Mouse (Mus musculus): ENCODE measurements around the gene Cenpq. TPM values are rescaled to one million over a fixed set of nuclear protein-coding genes. Genes with fewer than 3 reads are reported as not detected.
A peak's percentile ranks its signal among the peaks of the same experiment; 100 is the strongest.

Gene Cenpq
- 33.8 and 47.9 TPM in 2 replicates for polyA plus RNA-seq (2014; fragmentation: Nextera tagmentation; extraction: Ambion mirVana)

DNA sequence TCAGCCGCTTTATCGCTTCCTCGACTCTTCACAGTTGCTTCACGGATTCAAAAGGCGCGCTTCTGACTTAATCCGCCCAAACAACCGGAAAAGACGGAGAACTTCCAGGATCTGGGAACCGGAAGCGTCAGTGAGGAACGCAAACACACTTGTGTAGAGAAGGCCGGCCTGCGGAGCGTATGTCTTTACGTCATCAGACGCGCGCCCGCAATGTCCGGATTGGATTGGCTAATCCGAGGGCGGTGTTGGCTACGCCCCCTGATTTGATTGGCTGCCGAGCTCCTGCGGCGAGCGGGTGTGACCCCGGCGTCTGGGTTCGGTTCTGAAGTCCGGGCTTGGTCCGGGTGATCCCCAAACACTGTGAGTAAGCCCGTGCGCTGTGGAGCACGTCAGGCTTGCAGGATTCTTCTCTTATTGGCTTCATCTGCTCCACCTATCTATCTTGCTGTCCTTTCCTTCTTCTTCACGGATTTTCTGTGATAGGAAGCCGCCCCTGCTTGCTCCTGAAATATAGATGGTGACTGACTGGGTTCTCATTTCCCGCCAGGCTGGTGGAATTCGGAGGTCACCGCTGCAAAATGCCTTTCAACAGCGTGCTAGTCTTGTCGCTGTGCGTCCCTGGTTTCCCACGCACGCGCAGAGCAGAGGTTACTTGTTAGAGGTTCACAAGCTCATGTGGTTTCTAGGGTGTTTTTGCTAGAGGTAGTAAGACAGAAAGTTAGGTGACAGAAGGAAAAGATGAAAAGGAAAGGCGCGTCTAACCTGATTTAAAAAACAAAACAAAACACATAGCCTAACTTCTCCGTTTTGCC lies at the start of gene Cenpq, which contains the start of gene Mut:
Gene Cenpq (minus strand): TSS at position 628 of the 812 bp plus-strand sequence.
Gene Mut (plus strand): TSS at position 266 of the 812 bp plus-strand sequence.
- ATAC-seq (ENCODE audit: low FRiP score, low TSS enrichment) = peak; percentile 100
- no peaks in the 10 kb centered on the region for H3K27me3 ChIP-seq (ENCODE audit: control insufficient read depth, insufficient read depth, low read length)
- peak within 1 kb of the TSS; percentile 94 for H3K27ac ChIP-seq (ENCODE audit: low read depth, low read length)
- WGBS = under 1% methylated on average over 50 of the region's 50 CpGs
- peaks cover 3% of the 10 kb centered on the region; the same call in 1 of the 2 replicates for H3K4me1 ChIP-seq (ENCODE audit: control insufficient read depth, insufficient read depth, low read length)
- no peaks in the 10 kb centered on the region for H3K9me3 ChIP-seq (ENCODE audit: control insufficient read depth, low read length)
- H3K4me3 ChIP-seq (ENCODE audit: low read length) = peak within 1 kb of the TSS; percentile 70
- H3K36me3 ChIP-seq (ENCODE audit: control insufficient read depth, insufficient read depth, low read length) = peaks cover 20% of the 10 kb centered on the region; the same call in 1 of the 2 replicates
- peak within 1 kb of the TSS; percentile 74 for H3K9ac ChIP-seq (ENCODE audit: low read depth, low read length)
- peak within 1 kb of the TSS; percentile 64 for H3K4me2 ChIP-seq (replicated peaks; ENCODE audit: low read depth, low read length)

DNA sequence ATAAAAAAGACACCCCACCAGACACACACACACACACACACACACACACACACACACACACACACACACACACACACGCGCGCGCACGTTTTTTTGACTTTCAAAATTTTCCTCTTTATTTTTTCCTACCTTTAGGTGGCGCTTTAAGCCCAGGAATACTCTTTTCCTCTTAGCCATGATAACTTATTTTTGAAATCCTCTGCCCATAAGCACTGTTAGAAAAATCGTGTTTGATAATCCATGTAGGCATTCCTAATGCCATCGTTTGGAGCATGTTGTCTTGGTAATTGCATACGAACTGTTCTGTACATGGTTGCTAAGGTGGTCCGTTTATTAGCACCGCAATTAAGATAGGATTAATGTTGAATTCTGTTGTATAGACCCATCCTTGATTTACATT lies 43.1 kb upstream of the Cenpq start:
- H3K4me3 ChIP-seq (ENCODE audit: low read length) = no peak overlapping the region
- no peak for ATAC-seq (ENCODE audit: low FRiP score, low TSS enrichment)
- H3K27ac ChIP-seq (ENCODE audit: low read depth, low read length) = no peak overlapping the region
- H3K36me3 ChIP-seq (ENCODE audit: control insufficient read depth, insufficient read depth, low read length) = no peaks in the 10 kb centered on the region
- no peaks in the 10 kb centered on the region for H3K9me3 ChIP-seq (ENCODE audit: control insufficient read depth, low read length)
- H3K27me3 ChIP-seq (ENCODE audit: control insufficient read depth, insufficient read depth, low read length) = no peaks in the 10 kb centered on the region
- no peak overlapping the region for H3K4me2 ChIP-seq (replicated peaks; ENCODE audit: low read depth, low read length)
- no peaks in the 10 kb centered on the region for H3K4me1 ChIP-seq (ENCODE audit: control insufficient read depth, insufficient read depth, low read length)
- 66% methylated on average over 11 of the region's 11 CpGs for WGBS
- no peak overlapping the region for H3K9ac ChIP-seq (ENCODE audit: low read depth, low read length)

DNA sequence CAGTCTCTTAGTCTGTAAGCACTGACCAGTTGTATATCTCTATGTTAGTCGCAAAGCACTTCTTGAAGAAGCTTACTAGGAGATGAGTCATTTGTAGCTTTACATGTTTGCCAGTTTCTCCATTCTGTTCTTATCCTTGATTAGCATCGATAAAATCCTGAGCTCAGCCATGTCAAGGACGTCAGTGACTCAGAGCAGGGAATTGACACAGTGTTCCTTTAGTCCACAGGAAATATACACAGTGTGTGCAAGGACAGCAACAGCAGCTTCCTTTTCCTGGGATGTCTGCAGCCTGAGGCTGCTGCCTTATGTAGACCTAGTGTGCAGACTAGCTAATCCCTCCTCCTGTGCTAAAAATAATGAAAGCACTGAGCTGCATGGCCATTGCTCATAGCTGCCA lies 13.7 kb upstream of the Cenpq start:
- peaks cover 33% of the 10 kb centered on the region for H3K36me3 ChIP-seq (ENCODE audit: control insufficient read depth, insufficient read depth, low read length)
- WGBS = 80% methylated on average over 3 of the region's 3 CpGs
- no peak overlapping the region for H3K4me2 ChIP-seq (replicated peaks; ENCODE audit: low read depth, low read length)
- no peak overlapping the region for H3K27ac ChIP-seq (ENCODE audit: low read depth, low read length)
- no peaks in the 10 kb centered on the region for H3K27me3 ChIP-seq (ENCODE audit: control insufficient read depth, insufficient read depth, low read length)
- no peak for ATAC-seq (ENCODE audit: low FRiP score, low TSS enrichment)
- no peak overlapping the region for H3K9ac ChIP-seq (ENCODE audit: low read depth, low read length)
- no peak overlapping the region for H3K4me3 ChIP-seq (ENCODE audit: low read length)
- no peaks in the 10 kb centered on the region for H3K9me3 ChIP-seq (ENCODE audit: control insufficient read depth, low read length)
- H3K4me1 ChIP-seq (ENCODE audit: control insufficient read depth, insufficient read depth, low read length) = no peaks in the 10 kb centered on the region

DNA sequence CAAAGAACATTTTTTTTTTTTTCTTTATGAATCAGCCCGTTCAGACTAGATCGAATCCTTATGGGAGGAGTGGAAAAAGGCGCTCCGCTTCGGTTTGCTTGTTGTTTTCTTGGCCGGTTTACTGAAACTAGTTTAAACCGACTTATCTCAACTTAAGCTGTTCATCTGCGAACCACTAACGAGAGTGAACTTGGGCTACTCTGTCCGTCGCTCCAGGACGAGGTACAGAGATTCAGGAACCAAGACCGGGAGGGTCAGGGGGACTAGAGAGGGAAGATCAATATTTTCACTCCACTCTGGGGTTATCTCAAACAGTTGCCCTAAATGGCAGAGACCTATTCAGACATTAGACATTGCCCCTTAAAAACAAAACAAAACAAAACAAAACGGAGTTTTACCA lies 862 bp downstream of the Cenpq start:
- WGBS = 1% methylated on average over 14 of the region's 14 CpGs
- ATAC-seq (ENCODE audit: low FRiP score, low TSS enrichment) = peak; percentile 47
- H3K36me3 ChIP-seq (ENCODE audit: control insufficient read depth, insufficient read depth, low read length) = peaks cover 24% of the 10 kb centered on the region; the same call in 1 of the 2 replicates

DNA sequence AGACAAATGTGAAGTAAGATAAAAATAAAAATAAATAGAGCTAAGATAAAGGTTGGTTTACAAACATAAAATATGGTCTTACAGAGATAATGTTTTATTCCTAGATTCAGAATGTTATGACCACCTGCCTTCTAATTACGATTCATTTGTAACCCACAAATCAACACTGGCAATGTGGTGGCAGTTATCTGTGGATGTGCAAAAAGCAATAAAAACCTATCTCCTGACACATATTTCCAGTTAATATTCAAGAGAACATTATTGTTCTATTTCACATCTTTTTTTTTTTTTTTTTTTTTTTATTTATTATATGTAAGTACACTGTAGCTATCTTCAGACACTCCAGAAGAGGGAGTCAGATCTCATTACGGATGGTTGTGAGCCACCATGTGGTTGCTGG lies 19.3 kb downstream of the Cenpq start:
- H3K36me3 ChIP-seq (ENCODE audit: control insufficient read depth, insufficient read depth, low read length) = no peaks in the 10 kb centered on the region
- no peak overlapping the region for H3K4me2 ChIP-seq (replicated peaks; ENCODE audit: low read depth, low read length)
- ATAC-seq (ENCODE audit: low FRiP score, low TSS enrichment) = no peak
- H3K4me1 ChIP-seq (ENCODE audit: control insufficient read depth, insufficient read depth, low read length) = no peaks in the 10 kb centered on the region
- WGBS = 97% methylated on average over 1 of the region's 2 CpGs
- H3K9ac ChIP-seq (ENCODE audit: low read depth, low read length) = no peak overlapping the region
- H3K4me3 ChIP-seq (ENCODE audit: low read length) = no peak overlapping the region
- no peaks in the 10 kb centered on the region for H3K9me3 ChIP-seq (ENCODE audit: control insufficient read depth, low read length)
- no peak overlapping the region for H3K27ac ChIP-seq (ENCODE audit: low read depth, low read length)
- no peaks in the 10 kb centered on the region for H3K27me3 ChIP-seq (ENCODE audit: control insufficient read depth, insufficient read depth, low read length)

More for the DNA sequence above, 862 bp downstream of the Cenpq start:
- H3K4me1 ChIP-seq (ENCODE audit: control insufficient read depth, insufficient read depth, low read length) = peaks cover 3% of the 10 kb centered on the region; the same call in 1 of the 2 replicates
- H3K27me3 ChIP-seq (ENCODE audit: control insufficient read depth, insufficient read depth, low read length) = no peaks in the 10 kb centered on the region
- peak overlapping the region; percentile 47 for H3K27ac ChIP-seq (ENCODE audit: low read depth, low read length)
- peak overlapping the region; percentile 70 for H3K4me3 ChIP-seq (ENCODE audit: low read length)
- no peaks in the 10 kb centered on the region for H3K9me3 ChIP-seq (ENCODE audit: control insufficient read depth, low read length)
- H3K4me2 ChIP-seq (replicated peaks; ENCODE audit: low read depth, low read length) = peak overlapping the region; percentile 64
- H3K9ac ChIP-seq (ENCODE audit: low read depth, low read length) = peak overlapping the region; percentile 74

DNA sequence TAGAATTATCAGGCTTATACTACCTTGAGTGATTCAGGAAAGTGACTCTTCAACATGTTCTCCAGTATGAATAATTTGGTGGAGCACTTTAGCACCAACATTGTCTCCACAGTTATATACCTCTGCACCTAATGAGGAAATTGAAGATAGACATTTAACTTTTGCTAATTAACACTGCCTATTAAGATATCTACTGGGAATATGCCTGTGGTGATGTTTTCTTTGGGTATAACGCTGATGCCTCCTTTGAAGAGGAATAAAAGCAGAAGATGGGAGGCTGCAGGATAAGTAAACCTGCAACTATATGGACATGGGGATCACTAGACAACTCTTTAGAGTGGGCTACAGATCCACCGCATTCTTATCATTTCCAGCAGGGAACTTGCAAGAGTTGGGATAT lies 20.6 kb downstream of the Cenpq start, which contains the start of gene Glyatl3:
Gene Glyatl3 (minus strand): TSS at position 101 of the 400 bp plus-strand sequence.
- Histone ChIP-seq H3K27ac (ENCODE audit: low read depth, low read length) (no peak within 1 kb of the TSS), H3K4me1 (ENCODE audit: control insufficient read depth, insufficient read depth, low read length) (no peaks in the 10 kb centered on the region), H3K27me3 (ENCODE audit: control insufficient read depth, insufficient read depth, low read length) (no peaks in the 10 kb centered on the region), H3K4me3 (ENCODE audit: low read length) (no peak within 1 kb of the TSS), H3K36me3 (ENCODE audit: control insufficient read depth, insufficient read depth, low read length) (no peaks in the 10 kb centered on the region), H3K9me3 (ENCODE audit: control insufficient read depth, low read length) (no peaks in the 10 kb centered on the region), H3K4me2 (replicated peaks; ENCODE audit: low read depth, low read length) (no peak within 1 kb of the TSS), H3K9ac (ENCODE audit: low read depth, low read length) (no peak within 1 kb of the TSS)
- ATAC-seq (ENCODE audit: low FRiP score, low TSS enrichment) = no peak
- 93% methylated on average over 2 of the region's 2 CpGs for WGBS

DNA sequence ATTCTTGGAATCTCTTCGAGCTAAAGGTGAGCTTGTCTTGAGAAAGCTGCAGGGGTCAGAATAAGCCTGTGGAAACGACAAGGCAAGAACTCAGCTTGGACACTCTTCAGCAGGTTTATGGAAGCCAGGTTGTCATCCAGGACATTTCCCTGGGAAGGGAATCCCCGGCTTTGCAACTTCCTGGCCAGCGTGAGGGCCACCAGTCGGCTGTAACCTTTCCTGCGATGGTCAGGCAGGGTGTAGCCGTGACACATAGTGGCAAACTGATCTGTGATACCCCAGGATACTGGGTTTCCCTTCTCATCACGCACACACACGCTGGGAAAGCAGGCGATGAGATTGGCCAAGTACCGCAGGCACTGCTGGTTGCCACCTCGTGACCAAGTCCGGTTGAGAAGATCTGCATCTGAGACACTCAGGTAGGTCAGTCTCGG lies 30.1 kb downstream of the Cenpq start:
- no peak overlapping the region; the same call in 1 of the 2 replicates for H3K4me3 ChIP-seq (ENCODE audit: low read length)
- no peak overlapping the region for H3K27ac ChIP-seq (ENCODE audit: low read depth, low read length)
- no peaks in the 10 kb centered on the region for H3K36me3 ChIP-seq (ENCODE audit: control insufficient read depth, insufficient read depth, low read length)
- H3K9me3 ChIP-seq (ENCODE audit: control insufficient read depth, low read length) = no peaks in the 10 kb centered on the region
- peak; percentile 24; the same call in 1 of the 2 replicates for ATAC-seq (ENCODE audit: low FRiP score, low TSS enrichment)
- no peak overlapping the region for H3K9ac ChIP-seq (ENCODE audit: low read depth, low read length)
- H3K27me3 ChIP-seq (ENCODE audit: control insufficient read depth, insufficient read depth, low read length) = no peaks in the 10 kb centered on the region
- 9% methylated on average over 14 of the region's 14 CpGs for WGBS
- H3K4me1 ChIP-seq (ENCODE audit: control insufficient read depth, insufficient read depth, low read length) = no peaks in the 10 kb centered on the region; the same call in 1 of the 2 replicates
- peak overlapping the region; percentile 37 for H3K4me2 ChIP-seq (replicated peaks; ENCODE audit: low read depth, low read length)

DNA sequence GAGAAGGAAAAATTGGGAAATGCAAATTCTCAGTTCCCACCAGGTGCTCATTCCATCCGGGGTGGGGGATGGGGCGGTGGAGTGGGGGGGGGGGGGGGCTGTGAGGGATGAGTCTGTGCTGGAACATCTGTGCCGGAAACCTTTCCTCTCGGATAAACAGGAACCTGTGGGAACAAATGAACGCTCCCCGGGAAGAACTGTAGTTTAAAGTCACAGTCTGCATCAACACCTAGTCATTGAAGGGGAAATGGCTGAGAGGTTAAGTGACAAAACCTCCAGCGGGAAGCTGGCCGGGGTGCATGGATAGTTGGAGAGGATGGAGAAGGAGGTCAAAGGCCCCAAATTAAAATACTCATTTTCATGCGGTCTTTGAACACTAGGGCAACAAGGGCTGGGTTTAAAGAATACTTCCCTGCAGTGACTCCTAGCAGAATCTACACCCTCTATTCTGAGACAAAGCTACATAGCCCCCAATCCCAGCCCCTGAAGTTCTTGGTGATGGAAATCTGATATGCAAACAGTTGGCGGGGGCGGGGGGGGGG lies 30.7 kb downstream of the Cenpq start:
- H3K4me3 ChIP-seq (ENCODE audit: low read length) = no peak overlapping the region
- peak overlapping the region; percentile 37; the same call in 1 of the 2 replicates for H3K4me2 ChIP-seq (replicated peaks; ENCODE audit: low read depth, low read length)
- WGBS = 7% methylated on average over 11 of the region's 11 CpGs
- H3K27me3 ChIP-seq (ENCODE audit: control insufficient read depth, insufficient read depth, low read length) = no peaks in the 10 kb centered on the region
- H3K9me3 ChIP-seq (ENCODE audit: control insufficient read depth, low read length) = no peaks in the 10 kb centered on the region
- no peak overlapping the region for H3K9ac ChIP-seq (ENCODE audit: low read depth, low read length)
- no peaks in the 10 kb centered on the region for H3K36me3 ChIP-seq (ENCODE audit: control insufficient read depth, insufficient read depth, low read length)
- H3K4me1 ChIP-seq (ENCODE audit: control insufficient read depth, insufficient read depth, low read length) = no peaks in the 10 kb centered on the region; the same call in 1 of the 2 replicates
- 0 out of 2 replicates have a peak, but pooled peaks have one; percentile 62 for ATAC-seq (ENCODE audit: low FRiP score, low TSS enrichment)
- H3K27ac ChIP-seq (ENCODE audit: low read depth, low read length) = no peak overlapping the region

DNA sequence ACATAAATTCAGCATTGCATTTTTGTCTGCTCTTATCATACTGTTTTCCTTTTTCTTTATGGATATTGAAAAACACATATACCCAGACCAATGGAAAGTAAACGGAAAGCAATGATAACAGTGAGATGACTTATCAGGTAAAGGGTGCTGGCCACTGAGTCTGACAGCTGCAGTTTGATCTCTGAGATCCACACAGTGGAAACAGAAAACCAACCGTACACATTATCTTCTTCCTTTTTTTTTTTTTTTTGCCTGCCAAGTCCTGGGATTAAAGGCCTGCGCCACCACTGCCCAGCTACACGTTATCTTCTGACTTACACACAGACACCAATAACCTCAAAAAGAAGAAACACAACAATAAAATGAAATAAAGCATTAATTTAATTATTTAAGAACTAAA lies 31.5 kb downstream of the Cenpq start:
- ATAC-seq (ENCODE audit: low FRiP score, low TSS enrichment) = no peak
- Histone ChIP-seq H3K36me3 (ENCODE audit: control insufficient read depth, insufficient read depth, low read length) (no peaks in the 10 kb centered on the region), H3K9me3 (ENCODE audit: control insufficient read depth, low read length) (no peaks in the 10 kb centered on the region), H3K27me3 (ENCODE audit: control insufficient read depth, insufficient read depth, low read length) (no peaks in the 10 kb centered on the region), H3K4me3 (ENCODE audit: low read length) (no peak overlapping the region), H3K4me1 (ENCODE audit: control insufficient read depth, insufficient read depth, low read length) (no peaks in the 10 kb centered on the region; the same call in 1 of the 2 replicates), H3K9ac (ENCODE audit: low read depth, low read length) (no peak overlapping the region), H3K4me2 (replicated peaks; ENCODE audit: low read depth, low read length) (no peak overlapping the region), H3K27ac (ENCODE audit: low read depth, low read length) (no peak overlapping the region)
- WGBS = 73% methylated on average over 4 of the region's 4 CpGs
